Mouse (Mus musculus) heart, postnatal 36 days (tissue): ENCODE measurements around the gene Slc25a20. TPM values are rescaled to one million over a fixed set of nuclear protein-coding genes. Genes with fewer than 3 reads are reported as not detected.

Source experiments
- DNase-seq, 2 experiments: peaks; one replicate each; pipeline ENCODE4 v3.0.0; 2021 to 2022
- intact Hi-C: fragments of 180-260 bp; cut with DNase I; formaldehyde crosslinking; loops from one replicate; pipeline ENCODE4 v1.15.1; 2025
- microRNA-seq, 2 experiments: library from miRNA; unstranded; fragments of <30 nt; microRNA quantifications; one replicate each; pipeline ENCODE4 v1.2.0; 2021; ENCODE audit warnings: borderline number of aligned reads in 2 of 2
- total RNA-seq, 2 experiments: library from RNA; stranded (reverse); gene quantifications; 2 replicates each; pipeline ENCODE4 v1.2.3; 2021

The Slc25a20 gene
- total RNA-seq, 2 experiments from 2014 or later = 221 to 236 TPM

DNA sequence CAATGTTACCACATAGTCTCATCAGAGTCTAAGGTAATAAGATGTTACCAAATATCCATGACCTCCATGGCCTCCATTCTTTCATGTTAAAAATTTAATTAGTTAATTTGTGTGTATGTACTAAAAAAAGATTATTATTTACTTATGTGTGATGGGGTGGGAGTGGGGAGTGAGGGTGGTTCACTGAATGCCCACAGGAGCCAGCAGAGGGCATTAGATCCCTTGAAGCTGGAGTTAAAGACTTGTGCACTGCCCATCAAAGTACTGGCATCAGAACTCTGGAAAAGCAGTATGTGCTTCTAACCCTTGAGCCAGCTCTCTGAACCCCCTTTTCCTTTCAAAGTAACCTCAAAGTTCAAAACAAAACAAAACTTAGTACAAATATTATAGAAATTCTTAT lies 67.2 kb downstream of the Slc25a20 start:
- no peak for DNase-seq
- intact Hi-C loops = no loop called here

DNA sequence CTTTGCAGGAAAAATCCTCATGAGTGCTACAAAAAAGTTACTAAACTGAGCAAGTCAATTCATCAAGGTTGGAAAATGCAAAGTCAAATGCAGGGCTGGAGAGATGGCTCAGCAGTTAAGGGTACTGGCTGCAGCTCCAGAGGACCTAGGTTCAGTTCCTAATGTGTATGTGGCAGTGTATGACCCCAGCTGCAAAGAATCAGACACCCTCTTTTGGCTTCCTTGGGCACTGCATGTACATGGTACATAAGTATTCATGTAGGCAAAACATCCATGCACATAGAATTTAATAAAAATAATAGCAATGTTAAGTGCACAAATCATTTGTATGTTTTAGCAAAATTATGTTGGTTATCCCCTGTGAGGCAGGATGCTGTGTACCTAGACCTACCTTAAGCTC lies 70.6 kb downstream of the Slc25a20 start:
- intact Hi-C loops = no loop called here
- DNase-seq = no peak

Small RNA genes within 50 kb of the gene (microRNA-seq; reads per million reads assigned to microRNA genes)
- gene Gm26298 = 0 reads per million in 2 experiments

Other genes with a start within 250 kb of the Slc25a20 start
- gene Ccdc36, start 233.6 kb upstream of the Slc25a20 start, total RNA-seq = not detected
- gene BC048562, start 225.6 kb upstream of the Slc25a20 start, total RNA-seq = not detected
- 10 to 100 TPM; 22.9 to 24.1 TPM for gene Ccdc71, start 201.6 kb upstream of the Slc25a20 start, total RNA-seq
- 1 to 10 TPM; 6.8 to 8.9 TPM for gene Klhdc8b, start 200.5 kb upstream of the Slc25a20 start, total RNA-seq
- 100 to 1,000 TPM; 344 to 366 TPM for gene Lamb2, start 182.4 kb upstream of the Slc25a20 start, total RNA-seq
- 100 to 1,000 TPM in 1 of 2 experiments, 10 to 100 TPM in 1; 99.1 to 105 TPM for gene Usp19, start 171.5 kb upstream of the Slc25a20 start, total RNA-seq
- 10 to 100 TPM; 78.8 to 82.3 TPM for gene Qars, start 154.4 kb upstream of the Slc25a20 start, total RNA-seq
- 10 to 100 TPM; 60.4 to 60.5 TPM for gene Qrich1, start 145.3 kb upstream of the Slc25a20 start, total RNA-seq
- 10 to 100 TPM; 48.7 to 52.2 TPM for gene Impdh2, start 101.8 kb upstream of the Slc25a20 start, total RNA-seq
- 10 to 100 TPM; 69.2 to 76.5 TPM for gene Ndufaf3, start 94.7 kb upstream of the Slc25a20 start, total RNA-seq
- gene Dalrd3, start 92.2 kb upstream of the Slc25a20 start, total RNA-seq = 10 to 100 TPM; 21.2 to 24.3 TPM
- gene Wdr6, start 83.3 kb upstream of the Slc25a20 start, total RNA-seq = 10 to 100 TPM; 12.1 to 19.5 TPM
- 10 to 100 TPM; 13.9 to 16.9 TPM for gene P4htm, start 64.4 kb upstream of the Slc25a20 start, total RNA-seq
- gene Arih2, start 12.7 kb upstream of the Slc25a20 start, total RNA-seq = 10 to 100 TPM; 47.8 to 54.4 TPM
- gene Prkar2a, start 27.2 kb downstream of the Slc25a20 start, total RNA-seq = 10 to 100 TPM; 86.0 to 88.1 TPM
- 10 to 100 TPM; 21.3 to 23.6 TPM for gene Ip6k2, start 121.7 kb downstream of the Slc25a20 start, total RNA-seq
- gene Nckipsd, start 146.3 kb downstream of the Slc25a20 start, total RNA-seq = 1 to 10 TPM; 7.2 to 9.4 TPM
- under 1 TPM in 1 of 2 experiments, not detected in 1; 0.14 TPM for gene Celsr3, start 164.2 kb downstream of the Slc25a20 start, total RNA-seq
- 10 to 100 TPM; 26.8 to 29.2 TPM for gene Slc26a6, start 191.2 kb downstream of the Slc25a20 start, total RNA-seq